Mouse (Mus musculus): ENCODE results near the gene Pcnx.

DNA sequence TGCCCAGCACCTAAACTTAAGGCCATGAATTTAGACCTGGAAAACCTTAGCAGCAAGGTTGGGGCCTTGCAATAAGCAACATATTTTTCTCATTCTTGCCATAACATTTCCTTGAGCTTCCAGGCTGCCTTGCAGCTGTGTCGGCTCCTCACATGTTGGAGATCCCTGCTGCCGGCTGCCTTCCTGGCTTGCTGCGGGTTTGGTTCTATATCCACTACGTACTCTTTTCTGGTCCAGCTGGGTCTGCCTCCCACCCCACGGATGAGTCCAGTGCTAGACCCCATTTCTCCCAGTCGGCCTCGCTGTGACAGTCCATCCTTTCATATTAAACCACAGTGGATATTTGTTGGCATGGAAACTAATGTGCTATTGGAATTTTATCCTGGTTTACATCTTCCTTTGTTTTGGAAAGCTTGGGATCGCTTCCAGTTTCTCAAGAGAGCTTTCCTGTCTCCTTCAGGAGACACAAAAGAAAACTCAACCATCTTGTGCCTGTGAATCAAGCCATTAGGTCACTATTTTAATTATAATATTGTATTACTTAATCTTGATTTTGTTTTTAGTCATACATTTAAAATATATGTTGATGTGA lies 1.7 kb upstream of the Pcnx start:
- no peak for TF ChIP-seq CTCF (IDR thresholded peaks at IDR 0.05; ENCODE audit: borderline replicate concordance, control insufficient read depth, extremely low read depth, insufficient read depth, low read length, poor library complexity)
- TF ChIP-seq POLR2A (IDR thresholded peaks at IDR 0.05; ENCODE audit: control insufficient read depth, extremely low read depth, insufficient read depth, low read length, poor library complexity): no peak

All from thymus, adult 2 months (tissue).